Mouse (Mus musculus) embryonic facial prominence, embryonic 13.5 days (tissue): ENCODE results near the gene Lrp4. TPM values are rescaled to one million over a fixed set of nuclear protein-coding genes. Genes with fewer than 3 reads are reported as not detected.
"Not testable (repeated sequence)": the region's sequence is repeated elsewhere in the genome, so short reads cannot be mapped to it uniquely, and the experiment has no call there.

Experiments used
- ATAC-seq: fragments of 200-750 bp; cut with Nextera tagmentation; 2 replicates; pipeline ENCODE4 v1.8.0; 2017; ENCODE audit warnings: low read depth; ENCODE audit not compliant: insufficient number of reproducible peaks, insufficient read depth, low FRiP score, low TSS enrichment
- H3K27ac ChIP-seq: fragments of 300-500 bp; sonication (generic); 2 replicates; pipeline ENCODE4 v1.5.1; 2015; ENCODE audit warnings: moderate library complexity, mild to moderate bottlenecking, inconsistent platforms
- H3K27me3 ChIP-seq: fragments of 300-500 bp; sonication (generic); 2 replicates; pipeline ENCODE4 v1.6.1; 2015; ENCODE audit warnings: mild to moderate bottlenecking, inconsistent platforms
- H3K36me3 ChIP-seq: fragments of 300-500 bp; sonication (generic); 2 replicates; pipeline ENCODE4 v1.6.1; 2015; ENCODE audit warnings: mild to moderate bottlenecking, inconsistent platforms
- H3K4me1 ChIP-seq: fragments of 300-500 bp; sonication (generic); 2 replicates; pipeline ENCODE4 v1.6.1; 2015; ENCODE audit warnings: inconsistent platforms
- H3K4me2 ChIP-seq: fragments of 300-500 bp; sonication (generic); 2 replicates; pipeline ENCODE4 v1.6.1; 2015; ENCODE audit warnings: moderate library complexity, mild to moderate bottlenecking, inconsistent platforms
- H3K4me3 ChIP-seq: fragments of 300-500 bp; sonication (generic); 2 replicates; pipeline ENCODE4 v1.5.1; 2015; ENCODE audit warnings: mild to moderate bottlenecking, inconsistent platforms
- H3K9ac ChIP-seq: fragments of 300-500 bp; sonication (generic); 2 replicates; pipeline ENCODE4 v1.6.1; 2015; ENCODE audit warnings: mild to moderate bottlenecking, inconsistent platforms
- H3K9me3 ChIP-seq: fragments of 300-500 bp; sonication (generic); 2 replicates; pipeline ENCODE4 v1.6.1; 2016; ENCODE audit warnings: inconsistent platforms
- WGBS: fragments of 180-500 bp; shearing (Covaris S2); methylation state at CpG from one replicate; pipeline ENCODE4 v1.1.7; 2015; ENCODE audit warnings: mixed read lengths; 5-methylcytosine and 5-hydroxymethylcytosine counted together
- polyA plus RNA-seq: library from polyadenylated mRNA; unstranded; fragments of >200 nt; fragmentation: Nextera tagmentation; extraction: Ambion mirVana; gene quantifications from 2 replicates; pipeline ENCODE4 v1.2.1, GENCODE M21; 2015

Gene Lrp4
- polyA plus RNA-seq, 1 experiment from 2014 or later = 9.6 TPM

DNA sequence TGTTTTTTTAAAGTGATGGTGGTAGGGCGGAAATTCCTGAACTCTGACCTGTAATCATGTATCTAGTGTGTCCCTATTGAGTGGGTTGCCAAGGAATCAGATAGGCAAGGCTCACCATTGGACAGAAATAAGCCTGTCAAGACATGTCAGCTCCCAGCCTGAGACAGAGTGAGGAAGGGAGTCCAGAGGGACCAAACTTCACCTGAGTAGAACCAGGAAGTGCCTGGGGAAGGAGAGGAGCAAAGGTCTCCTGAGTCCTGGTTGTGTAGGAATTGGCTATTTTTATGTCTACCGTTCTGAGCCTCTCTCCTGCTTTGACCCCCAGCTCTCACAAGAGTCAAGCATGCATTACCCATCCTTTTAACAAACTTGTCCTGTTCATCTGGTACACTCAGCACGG lies 8.6 kb downstream of the Lrp4 start:
- Histone ChIP-seq H3K4me1 (peaks cover 43% of the 10 kb centered on the region), H3K9me3 (no peaks in the 10 kb centered on the region), H3K4me2 (no peak overlapping the region), H3K36me3 (peaks cover 3% of the 10 kb centered on the region; the same call in 1 of the 2 replicates), H3K9ac (no peak overlapping the region), H3K4me3 (no peak overlapping the region), H3K27me3 (no peaks in the 10 kb centered on the region), H3K27ac (no peak overlapping the region)
- no peak for ATAC-seq
- WGBS = 78% methylated on average over 3 of the region's 3 CpGs

DNA sequence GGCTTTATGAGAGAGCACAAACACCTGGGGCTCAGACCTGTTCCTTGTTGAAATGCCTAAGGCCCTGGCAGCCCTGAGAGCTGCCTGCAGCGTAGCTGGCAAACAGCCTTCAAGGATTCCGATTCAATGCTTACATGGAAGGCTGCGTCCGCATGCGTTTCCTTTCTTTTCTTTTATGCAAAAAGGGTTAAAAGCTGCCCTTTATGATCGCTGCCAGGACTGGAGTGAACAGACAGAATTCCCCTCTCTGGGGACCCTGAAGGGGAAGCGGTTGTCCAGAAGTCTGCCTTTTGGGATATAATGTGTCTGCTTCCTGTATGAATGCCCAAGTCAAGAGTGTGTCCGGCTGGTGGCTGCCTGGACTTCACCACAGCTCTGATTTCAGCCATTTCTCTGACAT lies 10.3 kb downstream of the Lrp4 start:
- Histone ChIP-seq H3K27ac (peak overlapping the region; percentile 23; the same call in 1 of the 2 replicates), H3K9me3 (no peaks in the 10 kb centered on the region), H3K4me2 (no peak overlapping the region), H3K4me3 (no peak overlapping the region), H3K27me3 (no peaks in the 10 kb centered on the region), H3K36me3 (peaks cover 16% of the 10 kb centered on the region), H3K4me1 (peaks cover 27% of the 10 kb centered on the region), H3K9ac (no peak overlapping the region)
- ATAC-seq = no peak
- 65% methylated on average over 8 of the region's 8 CpGs for WGBS

DNA sequence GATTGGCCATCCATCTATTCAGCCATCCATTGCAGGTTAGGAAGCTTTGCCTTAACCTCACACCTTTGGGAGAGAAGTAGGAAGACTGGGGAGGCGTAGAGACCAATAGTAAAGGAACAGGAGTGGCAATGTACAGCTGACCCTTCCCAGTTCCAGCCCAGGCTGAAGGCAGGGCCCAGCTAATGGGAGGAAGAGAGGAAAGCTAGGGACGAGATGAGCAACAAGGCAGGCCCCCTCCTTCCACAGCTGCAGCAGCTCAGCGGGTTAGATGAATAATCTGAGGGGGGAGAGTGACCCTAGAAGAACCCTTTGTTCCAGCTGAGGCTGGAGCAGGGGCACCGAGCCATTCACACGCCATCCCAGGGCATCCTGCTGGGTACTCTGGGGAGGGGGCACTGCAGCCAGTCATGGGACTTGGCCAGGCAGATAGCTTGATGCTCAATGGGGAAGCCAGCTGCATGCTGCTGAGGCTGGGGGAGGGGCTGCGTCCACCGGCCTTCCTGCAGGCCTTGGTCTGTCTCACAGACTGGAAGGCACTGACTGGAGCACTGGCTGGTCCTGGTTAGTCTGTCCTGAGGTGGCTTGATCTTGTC lies 12.8 kb downstream of the Lrp4 start:
- no peak overlapping the region for H3K27ac ChIP-seq
- no peak overlapping the region for H3K4me2 ChIP-seq
- no peak overlapping the region for H3K4me3 ChIP-seq
- H3K4me1 ChIP-seq = peaks cover 24% of the 10 kb centered on the region
- H3K36me3 ChIP-seq = peaks cover 41% of the 10 kb centered on the region
- H3K9me3 ChIP-seq = no peaks in the 10 kb centered on the region
- WGBS = 30% methylated on average over 7 of the region's 7 CpGs
- H3K9ac ChIP-seq = 0 out of 2 replicates have a peak overlapping the region, but pooled peaks have one; percentile 36
- ATAC-seq = no peak
- no peaks in the 10 kb centered on the region for H3K27me3 ChIP-seq

DNA sequence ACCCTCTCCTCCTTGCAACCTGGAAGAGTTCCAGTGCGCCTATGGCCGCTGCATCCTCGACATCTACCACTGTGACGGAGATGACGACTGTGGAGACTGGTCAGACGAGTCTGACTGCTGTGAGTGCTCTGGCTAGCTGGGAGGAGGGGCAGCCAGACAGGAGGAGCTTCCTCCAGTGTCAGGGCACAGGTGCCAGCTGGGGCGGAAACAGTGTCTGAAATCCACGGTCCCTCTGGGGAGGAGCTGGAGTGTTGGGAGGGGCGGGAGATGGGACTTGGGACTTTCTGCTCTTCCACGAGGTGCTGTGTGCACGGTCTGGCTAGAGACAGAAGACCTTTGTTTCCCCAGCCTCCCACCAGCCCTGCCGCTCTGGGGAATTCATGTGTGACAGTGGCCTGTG lies 17.0 kb downstream of the Lrp4 start:
- Histone ChIP-seq H3K4me2 (no peak overlapping the region), H3K27me3 (no peaks in the 10 kb centered on the region), H3K4me3 (no peak overlapping the region), H3K36me3 (peaks cover 81% of the 10 kb centered on the region), H3K27ac (no peak overlapping the region), H3K9me3 (no peaks in the 10 kb centered on the region), H3K9ac (no peak overlapping the region), H3K4me1 (peaks cover 19% of the 10 kb centered on the region)
- 40% methylated on average over 12 of the region's 12 CpGs for WGBS
- ATAC-seq = peak; percentile 45; the same call in 1 of the 2 replicates

DNA sequence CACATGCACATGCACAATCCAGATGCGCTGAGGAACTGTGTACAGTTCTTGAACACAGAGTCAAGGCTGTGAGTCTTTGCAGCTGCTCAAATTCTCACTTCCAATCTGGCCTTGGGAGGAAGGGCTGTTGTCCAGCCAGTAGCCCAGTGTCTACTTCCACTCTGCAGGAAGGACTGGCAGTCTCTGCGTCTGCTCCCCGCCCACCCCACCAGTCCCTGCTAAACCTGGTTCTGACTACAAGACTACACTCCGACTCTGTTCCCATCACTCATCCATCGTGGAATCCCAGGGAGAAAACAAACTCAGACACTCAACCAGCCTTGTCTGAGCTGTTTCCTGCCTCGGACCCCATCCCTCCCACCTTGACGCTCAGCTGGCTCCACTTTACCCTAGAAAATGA lies 18.5 kb downstream of the Lrp4 start:
- no peak overlapping the region for H3K4me3 ChIP-seq
- no peak overlapping the region; the same call in 1 of the 2 replicates for H3K27ac ChIP-seq
- 64% methylated on average over 7 of the region's 7 CpGs for WGBS
- H3K4me2 ChIP-seq = no peak overlapping the region
- H3K9me3 ChIP-seq = no peaks in the 10 kb centered on the region
- no peaks in the 10 kb centered on the region for H3K27me3 ChIP-seq
- peaks cover 91% of the 10 kb centered on the region for H3K36me3 ChIP-seq
- ATAC-seq = no peak
- 0 out of 2 replicates have a peak overlapping the region, but pooled peaks have one; percentile 27 for H3K9ac ChIP-seq
- peaks cover 11% of the 10 kb centered on the region; the same call in 1 of the 2 replicates for H3K4me1 ChIP-seq

DNA sequence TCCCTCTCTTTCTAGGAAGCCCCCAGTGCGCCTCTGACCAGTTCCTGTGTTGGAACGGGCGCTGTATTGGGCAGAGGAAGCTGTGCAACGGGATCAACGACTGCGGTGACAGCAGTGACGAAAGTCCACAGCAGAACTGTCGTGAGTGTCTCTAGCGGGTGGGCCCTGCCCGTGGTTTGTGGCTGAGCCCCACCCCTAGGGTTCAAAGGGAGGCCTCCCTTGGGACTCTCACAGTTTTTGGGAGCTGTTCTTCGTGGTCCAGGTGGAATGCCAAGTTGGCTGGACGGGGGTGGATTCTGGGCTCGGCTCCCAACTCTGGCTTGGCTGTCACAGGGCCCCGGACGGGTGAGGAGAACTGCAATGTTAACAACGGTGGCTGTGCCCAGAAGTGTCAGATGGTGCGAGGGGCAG lies 18.9 kb downstream of the Lrp4 start:
- H3K4me3 ChIP-seq = no peak overlapping the region
- H3K4me1 ChIP-seq = peaks cover 11% of the 10 kb centered on the region; the same call in 1 of the 2 replicates
- peaks cover 89% of the 10 kb centered on the region for H3K36me3 ChIP-seq
- H3K4me2 ChIP-seq = no peak overlapping the region
- H3K9ac ChIP-seq = 0 out of 2 replicates have a peak overlapping the region, but pooled peaks have one; percentile 27
- H3K27ac ChIP-seq = no peak overlapping the region
- no peaks in the 10 kb centered on the region for H3K9me3 ChIP-seq
- ATAC-seq = no peak
- no peaks in the 10 kb centered on the region for H3K27me3 ChIP-seq
- WGBS = 71% methylated on average over 17 of the region's 17 CpGs

DNA sequence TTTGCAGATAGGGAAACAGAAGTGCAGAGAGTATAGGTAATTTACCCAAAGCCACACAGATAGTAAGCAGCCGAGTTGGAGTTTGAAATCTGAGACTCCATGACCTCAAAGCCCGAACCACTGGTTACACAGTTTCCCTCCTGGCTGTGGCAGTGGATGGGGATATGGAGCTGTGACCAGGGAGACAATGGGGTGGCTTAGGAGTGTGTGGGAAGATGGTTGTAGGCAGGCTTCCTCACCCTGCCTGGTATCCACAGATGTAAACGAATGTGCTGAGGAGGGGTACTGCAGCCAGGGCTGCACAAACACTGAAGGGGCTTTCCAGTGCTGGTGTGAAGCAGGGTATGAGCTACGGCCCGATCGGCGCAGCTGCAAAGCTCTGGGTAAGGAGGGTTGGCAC lies 19.5 kb downstream of the Lrp4 start:
- Histone ChIP-seq H3K9me3 (no peaks in the 10 kb centered on the region), H3K4me2 (no peak overlapping the region), H3K27me3 (no peaks in the 10 kb centered on the region), H3K9ac (no peak overlapping the region), H3K27ac (no peak overlapping the region), H3K4me1 (peaks cover 11% of the 10 kb centered on the region; the same call in 1 of the 2 replicates), H3K4me3 (no peak overlapping the region), H3K36me3 (peaks cover 92% of the 10 kb centered on the region)
- ATAC-seq = no peak
- WGBS = 73% methylated on average over 7 of the region's 7 CpGs

DNA sequence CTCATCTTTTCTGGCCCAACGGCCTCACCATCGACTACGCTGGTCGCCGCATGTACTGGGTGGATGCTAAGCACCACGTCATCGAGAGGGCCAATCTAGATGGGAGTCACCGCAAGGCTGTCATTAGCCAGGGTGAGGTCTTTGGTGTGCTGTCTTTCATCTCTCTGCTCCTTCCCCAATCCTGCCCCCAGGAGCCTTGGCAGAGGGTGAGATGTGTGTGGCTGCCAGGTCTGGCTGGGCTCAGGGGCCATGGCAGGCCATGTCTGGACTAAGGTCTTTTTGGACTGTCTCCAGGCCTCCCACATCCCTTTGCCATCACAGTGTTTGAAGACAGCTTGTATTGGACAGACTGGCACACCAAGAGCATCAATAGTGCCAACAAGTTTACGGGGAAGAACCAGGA lies 23.1 kb downstream of the Lrp4 start:
- H3K4me3 ChIP-seq = no peak overlapping the region
- WGBS = 93% methylated on average over 9 of the region's 9 CpGs
- peaks cover 84% of the 10 kb centered on the region for H3K36me3 ChIP-seq
- no peak for ATAC-seq
- H3K4me2 ChIP-seq = no peak overlapping the region
- no peaks in the 10 kb centered on the region for H3K9me3 ChIP-seq
- H3K9ac ChIP-seq = no peak overlapping the region
- 0 out of 2 replicates have a peak, but pooled peaks cover 3% of the 10 kb centered on the region for H3K4me1 ChIP-seq
- H3K27me3 ChIP-seq = no peaks in the 10 kb centered on the region
- H3K27ac ChIP-seq = no peak overlapping the region

DNA sequence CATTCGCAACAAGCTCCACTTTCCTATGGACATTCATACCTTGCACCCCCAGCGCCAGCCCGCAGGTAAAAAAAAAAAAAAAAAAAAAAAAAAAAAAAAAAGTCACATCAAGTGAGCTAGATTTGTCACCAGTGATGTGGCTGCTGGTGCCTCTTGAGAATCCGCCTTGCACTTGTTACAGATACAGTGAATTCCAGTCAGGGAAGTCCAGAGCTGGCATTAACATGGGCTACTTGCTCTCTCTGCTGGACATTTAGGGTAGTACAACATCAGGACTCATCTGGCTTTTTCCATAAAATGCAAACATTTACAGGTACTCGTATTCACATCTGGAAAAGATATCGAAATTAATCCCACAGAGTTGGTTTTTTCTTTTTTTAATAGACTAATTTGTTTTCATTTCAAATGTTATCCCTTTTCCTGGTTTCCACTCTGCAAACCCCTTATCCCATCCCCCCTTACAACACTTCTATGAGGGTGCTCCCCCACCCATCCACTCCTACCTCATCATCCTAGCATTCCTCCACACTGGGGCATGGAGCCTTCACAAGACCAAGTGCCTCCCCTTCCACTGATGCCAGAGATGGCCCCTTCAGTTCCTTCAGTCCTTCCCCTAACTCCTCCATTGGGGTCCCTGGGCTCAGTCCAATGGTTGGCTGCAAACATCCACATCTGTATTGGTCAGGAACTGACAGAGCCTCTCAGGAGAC lies 23.6 kb downstream of the Lrp4 start:
- ATAC-seq = no peak
- Histone ChIP-seq H3K4me1 (0 out of 2 replicates have a peak, but pooled peaks cover 2% of the 10 kb centered on the region), H3K4me3 (no peak overlapping the region), H3K36me3 (peaks cover 84% of the 10 kb centered on the region), H3K27me3 (no peaks in the 10 kb centered on the region), H3K9me3 (no peaks in the 10 kb centered on the region), H3K27ac (no peak overlapping the region), H3K4me2 (no peak overlapping the region), H3K9ac (no peak overlapping the region)
- 59% methylated on average over 6 of the region's 6 CpGs for WGBS

DNA sequence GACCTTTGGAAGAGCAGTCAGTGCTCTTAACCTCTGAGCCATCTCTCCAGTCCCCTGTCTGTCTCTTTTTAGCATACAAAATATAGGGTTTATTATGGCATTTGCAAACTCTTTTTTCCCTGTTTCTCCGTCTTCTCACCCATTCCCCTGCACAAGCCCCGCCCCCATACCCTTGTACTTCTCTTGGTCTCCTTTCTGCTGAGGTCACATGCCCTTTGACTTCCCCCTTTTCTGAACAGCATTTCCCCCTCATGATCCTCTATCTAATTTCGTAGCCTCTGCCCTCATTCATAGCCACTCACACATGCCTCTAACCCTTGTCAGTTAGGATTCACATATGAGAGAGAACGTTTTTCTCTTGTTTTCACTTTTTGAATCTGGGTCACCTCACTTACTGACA lies 27.4 kb downstream of the Lrp4 start:
- peaks cover 80% of the 10 kb centered on the region for H3K36me3 ChIP-seq
- H3K4me1 ChIP-seq = no peaks in the 10 kb centered on the region

DNA sequence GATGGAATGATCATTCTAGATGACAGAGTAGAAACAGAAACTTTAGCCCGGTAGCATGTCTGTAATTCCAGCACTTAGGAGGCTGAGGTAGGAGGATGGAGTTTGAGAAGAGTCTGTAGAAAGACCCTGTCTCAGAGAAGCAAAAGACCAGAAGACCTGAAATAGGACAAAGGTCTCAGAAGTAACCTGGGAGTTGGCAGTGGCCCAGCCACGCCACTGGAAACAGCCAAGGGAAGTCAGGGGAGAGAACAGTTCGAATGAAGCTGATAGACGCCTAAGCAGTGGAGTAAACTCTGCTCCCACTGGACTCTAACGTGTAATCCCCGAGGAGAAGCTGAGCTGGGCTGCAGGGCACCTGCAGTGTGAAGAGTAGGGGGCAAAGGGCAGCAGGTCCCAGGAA lies 27.9 kb downstream of the Lrp4 start:
- 81% methylated on average over 6 of the region's 6 CpGs for WGBS
- no peak overlapping the region for H3K9ac ChIP-seq
- H3K27ac ChIP-seq = no peak overlapping the region
- no peaks in the 10 kb centered on the region for H3K4me1 ChIP-seq
- no peak overlapping the region for H3K4me2 ChIP-seq
- H3K9me3 ChIP-seq = no peaks in the 10 kb centered on the region
- H3K4me3 ChIP-seq = no peak overlapping the region
- H3K36me3 ChIP-seq = peaks cover 80% of the 10 kb centered on the region
- no peaks in the 10 kb centered on the region for H3K27me3 ChIP-seq
- ATAC-seq = no peak

More for the DNA sequence above, 27.4 kb downstream of the Lrp4 start:
- 76% methylated on average over 4 of the region's 4 CpGs for WGBS
- Histone ChIP-seq H3K27ac (no peak overlapping the region), H3K27me3 (no peaks in the 10 kb centered on the region), H3K4me3 (no peak overlapping the region), H3K9me3 (no peaks in the 10 kb centered on the region), H3K4me2 (no peak overlapping the region), H3K9ac (no peak overlapping the region)
- ATAC-seq = no peak

DNA sequence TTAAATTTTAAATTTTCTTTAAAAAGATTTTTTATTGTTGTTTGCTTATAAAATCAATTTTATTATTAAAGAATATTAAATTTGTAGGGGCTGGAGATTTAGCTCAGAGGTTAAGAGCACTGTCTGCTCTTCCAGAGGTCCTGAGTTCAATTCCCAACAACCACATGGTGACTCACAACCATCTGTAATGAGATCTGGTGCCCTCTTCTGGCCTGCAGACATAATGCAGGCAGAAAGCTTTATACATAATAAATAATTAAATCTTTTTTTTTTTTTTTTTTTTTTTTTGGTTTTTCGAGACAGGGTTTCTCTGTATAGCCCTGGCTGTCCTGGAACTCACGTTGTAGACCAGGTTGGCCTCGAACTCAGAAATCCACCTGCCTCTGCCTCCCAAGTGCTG lies 30.0 kb downstream of the Lrp4 start:
- not testable (repeated sequence) for H3K4me2 ChIP-seq, H3K9ac ChIP-seq, H3K9me3 ChIP-seq, H3K4me1 ChIP-seq, ATAC-seq, H3K4me3 ChIP-seq, H3K27me3 ChIP-seq, H3K27ac ChIP-seq
- H3K36me3 ChIP-seq = peaks cover 84% of the 10 kb centered on the region
- WGBS = 49% methylated on average over 3 of the region's 3 CpGs
